Mouse (Mus musculus): ENCODE measurements around the gene Agrp. TPM values are rescaled to one million over a fixed set of nuclear protein-coding genes. Genes with fewer than 3 reads are reported as not detected.

Gene Agrp
- total and polyA plus RNA-seq, 3 experiments, result 0.63 TPM; not detected in 2

- H3K4me1 ChIP-seq (ENCODE audit: control insufficient read depth in 1 of 2, insufficient read depth in 2 of 2, low read length in 2 of 2), result no peaks in the 10 kb centered on the region
- peak; percentile 52 for DNase-seq (ENCODE audit: low read depth, low spot score)
- TF ChIP-seq ZMIZ1 (IDR thresholded peaks at IDR 0.05; ENCODE audit: low read depth, low read length) (peak; percentile 26; the same call in 1 of the 2 replicates), TAL1 (IDR thresholded peaks at IDR 0.05; ENCODE audit: low read length) (no peak)
- no peaks in the 10 kb centered on the region for H3K27me3 ChIP-seq (ENCODE audit: control insufficient read depth in 1 of 2, insufficient read depth in 2 of 2, low read length in 2 of 2)
- H3K9me3 ChIP-seq (replicated peaks; ENCODE audit: insufficient read depth, low read length), result no peaks in the 10 kb centered on the region
- H3K27ac ChIP-seq (ENCODE audit: control insufficient read depth, low read depth, low read length), result no peak overlapping the region
- H3K79me2 ChIP-seq (ENCODE audit: control insufficient read depth, insufficient read depth, low read length, poor library complexity), result peaks cover 7% of the 10 kb centered on the region
- H3K36me3 ChIP-seq (ENCODE audit: control insufficient read depth in 1 of 2, insufficient read depth in 2 of 2, low read length in 2 of 2), result peaks cover 0 to 21% of the 10 kb centered on the region in 2 experiments; a peak in 2 of 4 replicates
- H3K9ac ChIP-seq (ENCODE audit: control insufficient read depth, low read depth, low read length, poor library complexity, severe bottlenecking), result no peak overlapping the region
- no peak overlapping the region for H3K4me3 ChIP-seq (ENCODE audit: control insufficient read depth in 1 of 2, insufficient read depth in 1 of 2, low read depth in 2 of 2, low read length in 2 of 2)
These were observed 19.5 kb downstream of the Agrp start for GRCm38 (mm10) chr8:105617451-105618278.

- 0 out of 4 replicates have a peak, but pooled peaks of 1 of the 2 experiments have one; percentile 5 for TF ChIP-seq POLR2A (IDR thresholded peaks at IDR 0.05; ENCODE audit: control insufficient read depth in 1 of 2, insufficient read depth in 1 of 2, low read depth in 1 of 2, low read length in 2 of 2, poor library complexity in 1 of 2)
- no peak for TF ChIP-seq GATA1 (IDR thresholded peaks at IDR 0.05; ENCODE audit: low read depth, low read length)
- H3K27ac ChIP-seq (ENCODE audit: control insufficient read depth, low read depth, low read length), result no peak overlapping the region
- H3K79me2 ChIP-seq (ENCODE audit: control insufficient read depth, insufficient read depth, low read length, poor library complexity), result peaks cover 24% of the 10 kb centered on the region
- no peak overlapping the region for H3K9ac ChIP-seq (ENCODE audit: control insufficient read depth, low read depth, low read length, poor library complexity, severe bottlenecking)
- DNase-seq (ENCODE audit: low read depth, low spot score), result no peak
- H3K9me3 ChIP-seq (replicated peaks; ENCODE audit: insufficient read depth, low read length), result no peaks in the 10 kb centered on the region
- H3K27me3 ChIP-seq (ENCODE audit: control insufficient read depth in 1 of 2, insufficient read depth in 2 of 2, low read length in 2 of 2), result no peaks in the 10 kb centered on the region
- H3K4me1 ChIP-seq (ENCODE audit: control insufficient read depth in 1 of 2, insufficient read depth in 2 of 2, low read length in 2 of 2), result peaks cover 4 to 5% of the 10 kb centered on the region in 2 experiments
- peaks cover 6 to 28% of the 10 kb centered on the region in 2 experiments for H3K36me3 ChIP-seq (ENCODE audit: control insufficient read depth in 1 of 2, insufficient read depth in 2 of 2, low read length in 2 of 2)
- H3K4me3 ChIP-seq (ENCODE audit: control insufficient read depth in 1 of 2, insufficient read depth in 1 of 2, low read depth in 2 of 2, low read length in 2 of 2), result no peak overlapping the region
These were observed 21.3 kb downstream of the Agrp start for GRCm38 (mm10) chr8:105615942-105616341.

DNA sequence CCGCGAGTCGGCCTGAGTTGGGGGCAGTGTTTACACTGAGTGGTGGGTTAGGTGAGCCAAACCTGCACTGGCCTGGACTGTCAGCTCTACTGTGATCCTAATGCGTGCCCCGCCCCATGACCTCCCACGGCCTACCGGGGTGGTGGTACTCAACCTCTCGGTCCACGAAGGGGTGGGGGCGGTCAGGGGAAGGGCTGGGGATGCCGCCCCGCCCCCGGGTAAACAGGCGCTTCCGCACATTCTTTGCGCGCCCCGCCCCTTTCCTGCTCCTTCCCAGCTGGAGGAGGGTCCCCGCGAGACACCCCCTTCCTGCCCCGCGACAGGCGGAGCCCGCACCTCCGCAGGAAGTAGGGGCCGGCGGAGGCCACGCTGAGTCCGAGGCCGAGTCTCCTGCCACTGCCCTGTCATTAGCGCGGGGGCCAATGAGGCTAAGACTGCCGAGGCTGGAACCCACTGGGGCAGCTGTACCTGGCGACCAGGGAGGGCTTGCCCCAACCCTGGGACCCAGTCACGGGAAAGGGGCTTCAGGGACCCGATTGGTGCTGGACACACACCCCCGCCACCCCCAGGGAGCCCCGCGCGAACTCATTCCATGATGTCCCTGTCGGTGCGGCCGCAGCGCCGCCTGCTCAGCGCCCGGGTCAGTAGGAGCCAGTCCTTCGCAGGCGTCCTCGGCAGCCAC, 23.2 kb downstream of the Agrp start:
- DNase-seq (ENCODE audit: low read depth, low spot score), result no peak
- H3K27me3 ChIP-seq (ENCODE audit: control insufficient read depth in 1 of 2, insufficient read depth in 2 of 2, low read length in 2 of 2), result no peaks in the 10 kb centered on the region
- no peaks in the 10 kb centered on the region for H3K9me3 ChIP-seq (replicated peaks; ENCODE audit: insufficient read depth, low read length)
- H3K79me2 ChIP-seq (ENCODE audit: control insufficient read depth, insufficient read depth, low read length, poor library complexity), result peaks cover 35% of the 10 kb centered on the region
- no peak overlapping the region for H3K9ac ChIP-seq (ENCODE audit: control insufficient read depth, low read depth, low read length, poor library complexity, severe bottlenecking)
- no peak for TF ChIP-seq UBTF (IDR thresholded peaks at IDR 0.05; ENCODE audit: borderline replicate concordance, insufficient read depth, low read depth, low read length)
- no peak for TF ChIP-seq POLR2AphosphoS2 (IDR thresholded peaks at IDR 0.05; ENCODE audit: low read length)
- no peak for TF ChIP-seq TCF12 (IDR thresholded peaks at IDR 0.05; ENCODE audit: low read depth, low read length)
- TF ChIP-seq BHLHE40 (IDR thresholded peaks at IDR 0.05; ENCODE audit: borderline replicate concordance, low read depth, low read length), result no peak
- H3K4me1 ChIP-seq (ENCODE audit: control insufficient read depth in 1 of 2, insufficient read depth in 2 of 2, low read length in 2 of 2), result peaks cover 12 to 23% of the 10 kb centered on the region in 2 experiments
- H3K4me3 ChIP-seq (ENCODE audit: control insufficient read depth in 1 of 2, insufficient read depth in 1 of 2, low read depth in 2 of 2, low read length in 2 of 2), result no peak overlapping the region
- peaks cover 21 to 30% of the 10 kb centered on the region in 2 experiments for H3K36me3 ChIP-seq (ENCODE audit: control insufficient read depth in 1 of 2, insufficient read depth in 2 of 2, low read length in 2 of 2)
- H3K27ac ChIP-seq (ENCODE audit: control insufficient read depth, low read depth, low read length), result no peak overlapping the region

Data from MEL (cell line).